8 mouse cellular contexts compared by ENCODE assay signal in the genomic region with DNA sequence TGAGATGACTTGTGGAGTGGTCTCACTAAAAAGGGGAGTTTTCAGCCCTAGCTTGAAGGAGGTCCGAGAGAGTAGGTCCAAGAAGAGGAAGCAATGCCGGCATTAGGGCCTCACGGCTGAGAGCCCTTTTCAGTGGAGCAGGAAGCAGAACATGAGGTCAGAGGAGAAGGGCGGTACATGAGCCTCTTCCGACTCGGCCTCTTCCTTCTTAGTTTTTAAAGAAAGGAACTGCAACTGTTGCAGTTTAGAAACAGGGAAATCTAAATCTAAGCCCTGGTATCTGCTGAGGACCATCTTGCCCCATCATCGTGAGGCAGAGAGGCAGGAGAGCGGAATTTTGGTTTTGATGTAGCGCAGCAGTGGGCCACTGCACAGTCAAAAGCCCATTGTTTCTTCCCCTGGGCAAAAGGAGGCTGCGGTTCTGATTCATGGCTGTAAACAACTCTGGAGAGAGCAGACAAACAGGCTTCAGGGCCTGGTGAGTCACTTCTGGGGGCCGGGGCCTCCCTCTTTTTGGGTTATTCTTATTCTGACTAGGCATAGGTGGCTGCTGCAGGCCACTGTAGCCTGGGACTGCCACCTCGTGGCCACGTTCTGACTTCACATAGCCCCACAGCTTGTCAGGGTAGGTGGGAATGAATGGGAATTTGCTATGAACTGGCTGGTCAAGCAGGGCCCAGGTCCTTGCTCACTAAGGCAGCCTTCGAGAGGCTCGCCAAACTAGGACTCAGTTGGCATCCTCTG. TPM values are rescaled to one million over a fixed set of nuclear protein-coding genes. Genes with fewer than 3 reads are reported as not detected.
DNase-seq lines count a peak whose midpoint lies in the region; ATAC-seq and TF ChIP-seq lines count a peak whose summit lies in the region.

A gene (plus strand): TSS at position 191 of the 744 bp plus-strand sequence.

- peak within 1 kb of the TSS; percentile 20 for H3K4me3 ChIP-seq in embryonic facial prominence, embryonic 13.5 days
- peak within 1 kb of the TSS; percentile 45 for H3K4me3 ChIP-seq in heart, adult 2 months
- H3K4me3 ChIP-seq in limb, embryonic 13.5 days, result no peak within 1 kb of the TSS; the same call in 1 of the 2 replicates
- H3K4me3 ChIP-seq in midbrain, postnatal 0 days (ENCODE audit: low read depth, low read length), result no peak within 1 kb of the TSS

- intact Hi-C loops in heart, adult 2 months (cut with DNase I), result loop anchor here (2.0 kb wide), 1 partner anchor 91 kb away; no protein-coding TSS in a partner anchor

- peak within 1 kb of the TSS; percentile 58 for H3K9ac ChIP-seq in embryonic facial prominence, embryonic 13.5 days
- peak within 1 kb of the TSS; percentile 53 for H3K9ac ChIP-seq in heart, adult 2 months (ENCODE audit: low read depth, low read length)
- peak within 1 kb of the TSS; percentile 56 for H3K9ac ChIP-seq in limb, embryonic 13.5 days
- peak within 1 kb of the TSS; percentile 19; the same call in 1 of the 2 replicates for H3K9ac ChIP-seq in midbrain, postnatal 0 days (replicated peaks; ENCODE audit: low read length, poor library complexity, severe bottlenecking)

- peaks cover 42% of the 10 kb centered on the region for H3K4me1 ChIP-seq in embryonic facial prominence, embryonic 13.5 days
- peaks cover 10% of the 10 kb centered on the region for H3K4me1 ChIP-seq in heart, adult 2 months (ENCODE audit: control insufficient read depth, insufficient read depth, low read length)
- H3K4me1 ChIP-seq in limb, embryonic 13.5 days, result peaks cover 34% of the 10 kb centered on the region
- peaks cover 10% of the 10 kb centered on the region for H3K4me1 ChIP-seq in midbrain, postnatal 0 days (ENCODE audit: insufficient read depth, low read length)

- H3K79me2 ChIP-seq in heart, adult 2 months (replicated peaks; ENCODE audit: control insufficient read depth, insufficient read depth, low read length), result peaks cover 2% of the 10 kb centered on the region; the same call in 1 of the 2 replicates

- H3K36me3 ChIP-seq in embryonic facial prominence, embryonic 13.5 days, result peaks cover 3% of the 10 kb centered on the region
- no peaks in the 10 kb centered on the region for H3K36me3 ChIP-seq in heart, adult 2 months (ENCODE audit: control insufficient read depth, insufficient read depth, low read length)
- peaks cover 4% of the 10 kb centered on the region; the same call in 1 of the 2 replicates for H3K36me3 ChIP-seq in limb, embryonic 13.5 days
- peaks cover 2% of the 10 kb centered on the region; the same call in 1 of the 2 replicates for H3K36me3 ChIP-seq in midbrain, postnatal 0 days (ENCODE audit: insufficient read depth, low read length)

- H3K4me2 ChIP-seq in embryonic facial prominence, embryonic 13.5 days, result peak within 1 kb of the TSS; percentile 32
- peak within 1 kb of the TSS; percentile 32; the same call in 1 of the 2 replicates for H3K4me2 ChIP-seq in limb, embryonic 13.5 days (replicated peaks)
- peak within 1 kb of the TSS; percentile 15; the same call in 1 of the 2 replicates for H3K4me2 ChIP-seq in midbrain, postnatal 0 days (ENCODE audit: low read depth, low read length, poor library complexity, severe bottlenecking)

- TF ChIP-seq EP300 in heart, adult 2 months (IDR thresholded peaks at IDR 0.05; ENCODE audit: insufficient read depth, low read depth, low read length), result peak; percentile 69; the same call in 1 of the 2 replicates

- DNase-seq in 416B (ENCODE audit: low read depth), result peak; percentile 95
- DNase-seq in adrenal gland, postnatal 25 days, result peak; percentile 80
- peak; percentile 79 to 80 for DNase-seq in heart, adult 2 months
- DNase-seq in kidney, adult 9 months, result peak; percentile 46
- DNase-seq in midbrain, postnatal 0 days (ENCODE audit: low spot score), result peak; percentile 75
- peak; percentile 72 to 76 for DNase-seq in spleen, postnatal 36 days (ENCODE audit: low spot score in 2 of 2)

- WGBS in embryonic facial prominence, embryonic 13.5 days, result 37% methylated on average over 15 of the region's 15 CpGs
- WGBS in heart, adult 2 months, result 19% methylated on average over 15 of the region's 15 CpGs
- 49% methylated on average over 15 of the region's 15 CpGs for WGBS in limb, embryonic 13.5 days
- WGBS in midbrain, postnatal 0 days, result 47% methylated on average over 15 of the region's 15 CpGs

- TF ChIP-seq POLR2A in heart, adult 2 months (IDR thresholded peaks at IDR 0.05; ENCODE audit: insufficient read depth, low read depth, low read length), result peak; percentile 53; the same call in 1 of the 2 replicates

- H3K9me3 ChIP-seq in embryonic facial prominence, embryonic 13.5 days, result no peaks in the 10 kb centered on the region
- no peaks in the 10 kb centered on the region for H3K9me3 ChIP-seq in limb, embryonic 13.5 days
- H3K9me3 ChIP-seq in midbrain, postnatal 0 days (ENCODE audit: low read length), result no peaks in the 10 kb centered on the region

- no peaks in the 10 kb centered on the region for H3K27me3 ChIP-seq in embryonic facial prominence, embryonic 13.5 days
- no peaks in the 10 kb centered on the region for H3K27me3 ChIP-seq in heart, adult 2 months (ENCODE audit: control insufficient read depth, insufficient read depth, low read length)
- H3K27me3 ChIP-seq in limb, embryonic 13.5 days, result no peaks in the 10 kb centered on the region
- H3K27me3 ChIP-seq in midbrain, postnatal 0 days (ENCODE audit: insufficient read depth, low read length), result no peaks in the 10 kb centered on the region

- ATAC-seq in embryonic facial prominence, embryonic 13.5 days (ENCODE audit: insufficient number of reproducible peaks, insufficient read depth, low FRiP score, low TSS enrichment, low read depth), result peak; percentile 35
- peak; percentile 25; the same call in 1 of the 2 replicates for ATAC-seq in limb, embryonic 13.5 days (ENCODE audit: low FRiP score, low read depth)
- ATAC-seq in midbrain, postnatal 0 days (ENCODE audit: low FRiP score), result no peak

- peak; percentile 89 for TF ChIP-seq CTCF in heart, adult 2 months (IDR thresholded peaks at IDR 0.05)
- TF ChIP-seq CTCF in midbrain, postnatal 0 days (IDR thresholded peaks at IDR 0.05), result peak; percentile 88

- peak within 1 kb of the TSS; percentile 74 for H3K27ac ChIP-seq in embryonic facial prominence, embryonic 13.5 days
- peak within 1 kb of the TSS; percentile 93 for H3K27ac ChIP-seq in heart, adult 2 months
- peak within 1 kb of the TSS; percentile 58; the same call in 1 of the 2 replicates for H3K27ac ChIP-seq in limb, embryonic 13.5 days
- peak within 1 kb of the TSS; percentile 32; the same call in 1 of the 2 replicates for H3K27ac ChIP-seq in midbrain, postnatal 0 days (ENCODE audit: low read depth, low read length)

RNA-seq across cellular contexts. Expression of the gene that starts here (rescaled TPM):
- total RNA-seq in adrenal gland, postnatal 25 days (2021), result 39.1 and 39.7 TPM in 2 replicates
- 3.1 and 4.5 TPM in 2 replicates for polyA plus RNA-seq in embryonic facial prominence, embryonic 13.5 days (2015; fragmentation: Nextera tagmentation; extraction: Ambion mirVana)
- total RNA-seq in heart, adult 2 months (2021), result 1 to 10 TPM; 2.8 TPM
- 7.9 and 8.2 TPM in 2 replicates for polyA plus RNA-seq in heart, adult 2 months (2012; rRNA removed)
- 2.3 and 2.4 TPM in 2 replicates for polyA plus RNA-seq in limb, embryonic 13.5 days (2015; fragmentation: Nextera tagmentation; extraction: Ambion mirVana)
- 3.7 and 4.8 TPM in 2 replicates for total RNA-seq in midbrain, postnatal 0 days (2014; rRNA removed)
- polyA plus RNA-seq in midbrain, postnatal 0 days (2015; fragmentation: Nextera tagmentation; extraction: Ambion mirVana), result 2.1 and 2.7 TPM in 2 replicates

Comparison
In these comparisons a context has a peak if more than half of its experiments do, and no peak if none do; other contexts are left out.
1. H3K27ac ChIP-seq: peak in every context shown above with its lines; median percentile 93 in heart, adult 2 months; 74 in embryonic facial prominence, embryonic 13.5 days; 58 in limb, embryonic 13.5 days; 32 in midbrain, postnatal 0 days.
2. H3K4me3 ChIP-seq: peak in embryonic facial prominence, embryonic 13.5 days (single experiment) and heart, adult 2 months (single experiment); none in limb, embryonic 13.5 days (single experiment) and midbrain, postnatal 0 days (single experiment).
3. Peak in every context shown above with its lines, with median percentiles within 50 percentile points of each other: DNase-seq, H3K4me2 ChIP-seq and H3K9ac ChIP-seq.